Mouse (Mus musculus) inflammation-experienced regulatory T-cells, adult 6 months (primary cell): Measurements from ENCODE around the gene Rnf167. TPM values are rescaled to one million over a fixed set of nuclear protein-coding genes. Genes with fewer than 3 reads are reported as not detected.

ENCODE experiments used
- ATAC-seq: one replicate; pipeline ENCODE4 v1.8.0; 2017
- polyA plus RNA-seq, 3 experiments: library from polyadenylated mRNA; unstranded; fragments of 100-300 nt; shearing (Covaris generic); gene quantifications; one replicate each; pipeline ENCODE4 v1.2.1; 2017

The Rnf167 gene
- polyA plus RNA-seq, 3 experiments from 2014 or later: 276 to 454 (median 423) TPM

- no peak for ATAC-seq
Measured at GRCm38 (mm10) chr11:70678576-70678975, 31.5 kb downstream of the Rnf167 start.

- ATAC-seq: no peak
Measured at GRCm38 (mm10) chr11:70679361-70679760, 32.3 kb downstream of the Rnf167 start.

- ATAC-seq: no peak
Measured at GRCm38 (mm10) chr11:70679894-70680293, 32.9 kb downstream of the Rnf167 start.

DNA sequence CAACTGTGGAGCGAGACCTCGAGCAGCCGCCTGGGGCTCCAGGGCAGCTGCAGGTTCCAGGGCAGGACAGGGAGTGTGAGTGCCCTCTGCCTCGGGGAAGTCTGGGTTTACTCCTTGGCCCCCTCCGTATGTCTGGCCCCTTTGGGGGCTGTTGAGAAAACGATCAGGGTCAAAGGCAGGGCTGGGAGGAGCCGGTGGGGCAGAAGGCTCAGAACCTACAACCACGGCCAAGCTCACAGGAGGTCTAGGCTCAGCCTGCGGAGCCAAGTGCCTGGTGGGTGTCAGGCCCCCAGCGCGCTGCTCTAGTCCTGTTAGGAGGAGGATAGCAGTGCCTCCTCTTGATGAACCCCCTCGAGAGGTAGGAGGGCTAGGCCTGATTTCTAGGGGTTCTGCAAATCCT, 34.1 kb downstream of the Rnf167 start:
- no peak for ATAC-seq

DNA sequence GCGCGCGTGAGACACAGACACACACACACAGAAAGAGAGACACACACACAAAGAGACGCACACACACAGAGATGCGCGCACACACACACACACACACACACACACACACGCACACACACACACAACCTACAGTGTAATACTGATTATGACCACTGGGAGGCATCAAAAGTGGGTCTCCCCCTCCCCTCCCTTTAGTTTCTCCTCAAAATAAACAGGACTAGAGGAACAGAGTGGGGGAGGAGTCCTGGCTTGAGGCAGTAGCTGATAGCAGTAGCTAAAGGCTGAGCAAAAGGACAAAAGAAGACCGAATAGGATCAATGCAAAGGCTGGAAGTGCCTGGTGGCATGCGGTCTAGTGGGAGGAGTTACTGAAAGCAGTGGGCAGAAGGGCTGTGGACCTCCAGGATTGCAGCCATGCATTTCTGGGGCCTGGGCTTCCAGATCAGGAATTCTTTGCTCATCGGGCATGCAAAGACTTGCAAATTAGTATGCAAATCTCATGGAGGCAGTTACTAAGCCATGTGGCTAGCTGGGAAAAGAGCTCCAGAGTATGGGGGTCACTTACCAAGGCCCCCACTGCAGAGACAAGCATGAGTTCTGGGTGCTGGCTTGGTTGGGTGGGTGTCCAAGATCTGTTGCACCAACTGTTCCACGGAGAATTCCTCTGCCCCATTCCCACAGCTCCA, 35.0 kb downstream of the Rnf167 start:
- ATAC-seq: no peak

GRCm38 (mm10) chr11:70683640-70684039, 36.6 kb downstream of the Rnf167 start:
- ATAC-seq: no peak

GRCm38 (mm10) chr11:70686901-70687566, 40.0 kb downstream of the Rnf167 start:
- ATAC-seq: peak; percentile 12

GRCm38 (mm10) chr11:70687601-70688199, 40.7 kb downstream of the Rnf167 start, which contains the start of gene Camta2:
Gene Camta2, minus strand, starts transcription at chr11:70688105.
- peak; percentile 80 for ATAC-seq

DNA sequence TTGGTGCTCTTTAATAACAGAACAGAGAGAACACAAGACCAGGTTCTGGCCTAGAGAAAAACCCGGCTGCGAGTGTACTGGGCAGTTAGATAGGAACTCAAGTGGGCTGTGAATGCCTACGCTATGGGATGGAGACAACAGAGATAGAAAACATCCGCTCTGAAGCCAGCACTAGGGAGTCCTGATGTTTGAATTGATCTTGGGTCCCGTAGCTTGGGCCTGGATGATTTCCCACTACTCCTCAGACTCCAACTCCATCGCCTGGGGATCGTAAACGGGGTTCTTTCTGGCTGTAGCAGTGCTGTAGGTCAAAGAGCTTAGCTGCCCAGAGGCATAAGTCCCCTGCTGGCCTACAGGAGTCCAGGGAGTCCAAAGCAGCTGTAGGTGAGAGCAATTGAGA, 41.3 kb downstream of the Rnf167 start:
- no peak for ATAC-seq

- no peak for ATAC-seq
Measured at GRCm38 (mm10) chr11:70689578-70689977, 42.5 kb downstream of the Rnf167 start.

DNA sequence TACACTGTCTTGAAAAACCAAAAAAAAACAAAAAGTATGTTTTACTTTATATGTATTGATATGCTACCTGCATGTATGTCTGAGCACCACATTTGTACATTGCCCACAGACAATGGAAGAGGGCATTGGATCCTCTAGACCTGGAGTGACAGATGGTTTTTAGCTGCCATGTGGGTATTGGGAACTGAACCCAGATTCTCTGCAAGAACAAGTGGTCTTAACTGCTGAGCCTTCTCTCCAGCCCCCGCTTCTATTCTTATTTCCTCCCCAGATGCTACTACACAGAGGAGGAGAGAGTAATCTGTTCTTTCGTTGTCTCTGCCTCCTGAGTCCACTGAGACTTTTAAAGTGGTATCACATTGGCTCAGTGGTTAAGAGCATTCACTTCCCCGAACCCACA, 46.5 kb downstream of the Rnf167 start:
- ATAC-seq: no peak

DNA sequence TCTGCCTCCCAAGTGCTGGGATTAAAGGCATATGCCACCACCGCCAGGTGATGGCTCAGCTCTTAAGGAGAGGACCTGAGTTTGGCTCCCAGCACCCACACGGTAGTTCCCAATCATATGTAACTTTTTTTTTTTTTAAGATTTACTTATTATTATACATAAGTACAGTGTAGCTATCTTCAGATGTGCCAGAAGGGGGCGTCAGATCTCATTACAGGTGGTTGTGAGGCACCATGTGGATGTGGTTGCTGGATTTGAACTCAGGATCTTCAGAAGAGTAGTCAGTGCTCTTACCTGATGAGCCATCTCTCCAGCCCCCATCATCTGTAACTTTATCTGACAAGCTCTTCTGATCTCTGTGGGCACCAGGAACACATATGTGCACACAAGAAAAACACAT, 50.3 kb downstream of the Rnf167 start:
- no peak for ATAC-seq

- ATAC-seq: no peak
Measured at GRCm38 (mm10) chr11:70699051-70699450, 52.0 kb downstream of the Rnf167 start.

GRCm38 (mm10) chr11:70699722-70700556, 52.9 kb downstream of the Rnf167 start, which contains the start of the genes Inca1 and Kif1c:
Gene Inca1, minus strand, starts transcription at chr11:70700155.
Gene Kif1c, plus strand, starts transcription at chr11:70700548.
- peak; percentile 95 for ATAC-seq

DNA sequence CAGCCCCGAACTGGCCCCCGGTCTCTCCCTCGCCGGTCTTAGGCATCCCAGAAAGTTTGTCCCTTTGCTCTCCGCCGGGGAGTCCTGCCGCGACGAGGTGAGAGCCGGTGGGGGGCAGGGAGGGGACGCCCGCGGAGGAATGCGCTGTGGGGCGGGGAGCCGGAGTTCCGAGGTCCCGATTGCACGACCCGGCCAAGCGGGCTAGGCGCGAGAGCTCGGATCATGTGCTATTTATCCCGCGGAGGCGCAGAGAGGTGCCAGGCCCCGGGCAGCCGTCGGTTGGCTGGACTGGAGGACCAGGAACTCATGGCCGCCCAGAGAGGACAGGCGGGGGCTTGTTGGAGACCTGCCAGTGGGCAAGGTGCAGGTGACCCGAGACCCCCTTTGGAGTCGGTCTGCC, 53.6 kb downstream of the Rnf167 start:
- ATAC-seq: peak; percentile 26

Other genes with a start within 250 kb of the Rnf167 start
- gene Pelp1, start 237.2 kb upstream of the Rnf167 start, polyA plus RNA-seq: 1 to 10 TPM; 5.2 to 7.3 (median 6.5) TPM
- 100 to 1,000 TPM in 2 of 3 experiments, 10 to 100 TPM in 1; 50.6 to 129 (median 119) TPM for gene Arrb2, start 214.6 kb upstream of the Rnf167 start, polyA plus RNA-seq
- gene Med11, start 195.3 kb upstream of the Rnf167 start, polyA plus RNA-seq: 10 to 100 TPM; 76.7 to 81.3 (median 80.3) TPM
- not detected for gene Zmynd15, start 187.8 kb upstream of the Rnf167 start, polyA plus RNA-seq
- under 1 TPM; 0.62 to 0.85 (median 0.72) TPM for gene Cxcl16, start 187.3 kb upstream of the Rnf167 start, polyA plus RNA-seq
- gene Tm4sf5, start 142.0 kb upstream of the Rnf167 start, polyA plus RNA-seq: 1 to 10 TPM; 1.6 to 3.2 (median 2.3) TPM
- not detected for gene Vmo1, start 132.6 kb upstream of the Rnf167 start, polyA plus RNA-seq
- gene Gltpd2, start 128.0 kb upstream of the Rnf167 start, polyA plus RNA-seq: not detected
- gene Psmb6, start 121.9 kb upstream of the Rnf167 start, polyA plus RNA-seq: 100 to 1,000 TPM; 376 to 387 (median 385) TPM
- gene Gm40193, start 114.3 kb upstream of the Rnf167 start, polyA plus RNA-seq: not detected
- 1 to 10 TPM; 1.8 to 2.1 (median 2.0) TPM for gene Pld2, start 107.2 kb upstream of the Rnf167 start, polyA plus RNA-seq
- 10 to 100 TPM in 1 of 3 experiments, 1 to 10 TPM in 2; 6.2 to 11.8 (median 9.2) TPM for gene Mink1, start 84.4 kb upstream of the Rnf167 start, polyA plus RNA-seq
- gene 4930544D05Rik, start 31.4 kb upstream of the Rnf167 start, polyA plus RNA-seq: not detected
- gene Chrne, start 28.0 kb upstream of the Rnf167 start, polyA plus RNA-seq: 1 to 10 TPM in 1 of 3 experiments, under 1 TPM in 2; 0.51 to 3.0 (median 0.78) TPM
- under 1 TPM; 0.17 to 0.69 (median 0.21) TPM for gene Gp1ba, start 8.1 kb upstream of the Rnf167 start, polyA plus RNA-seq
- gene Slc25a11, start 244 bp downstream of the Rnf167 start, polyA plus RNA-seq: 100 to 1,000 TPM in 2 of 3 experiments, 10 to 100 TPM in 1; 85.3 to 111 (median 111) TPM
- gene Pfn1, start 7.4 kb downstream of the Rnf167 start, polyA plus RNA-seq: 1,000 to 10,000 TPM; 3,037 to 4,758 (median 3,214) TPM
- gene Eno3, start 10.0 kb downstream of the Rnf167 start, polyA plus RNA-seq: 10 to 100 TPM in 2 of 3 experiments, 1 to 10 TPM in 1; 6.2 to 27.4 (median 21.7) TPM
- gene Spag7, start 22.2 kb downstream of the Rnf167 start, polyA plus RNA-seq: 100 to 1,000 TPM; 131 to 155 (median 137) TPM
- gene Camta2, start 40.9 kb downstream of the Rnf167 start, polyA plus RNA-seq: 10 to 100 TPM; 11.5 to 17.1 (median 12.8) TPM
- 1 to 10 TPM in 1 of 3 experiments, under 1 TPM in 1, not detected in 1; 0.44 to 1.0 TPM for gene Inca1, start 52.9 kb downstream of the Rnf167 start, polyA plus RNA-seq
- 1 to 10 TPM in 2 of 3 experiments, under 1 TPM in 1; 0.99 to 2.0 (median 1.3) TPM for gene Kif1c, start 53.3 kb downstream of the Rnf167 start, polyA plus RNA-seq
- 1 to 10 TPM; 3.4 to 5.8 (median 4.6) TPM for gene Zfp3, start 117.0 kb downstream of the Rnf167 start, polyA plus RNA-seq
- 1 to 10 TPM in 1 of 3 experiments, under 1 TPM in 1, not detected in 1; 0.67 to 1.1 TPM for gene Scimp, start 165.4 kb downstream of the Rnf167 start, polyA plus RNA-seq
- 10 to 100 TPM in 2 of 3 experiments, 1 to 10 TPM in 1; 9.9 to 13.0 (median 11.4) TPM for gene Rabep1, start 197.5 kb downstream of the Rnf167 start, polyA plus RNA-seq